Mouse (Mus musculus) thymus, adult 2 months (tissue): ENCODE results near the gene Tulp2.

ENCODE experiments used
- CTCF ChIP-seq: fragments of 200-500 bp; IDR thresholded peaks from 2 replicates; pipeline ENCODE4 v1.5.1; 2012; ENCODE audit warnings: mild to moderate bottlenecking, control low read depth, low read length, moderate library complexity, borderline replicate concordance; ENCODE audit not compliant: control insufficient read depth, poor library complexity, insufficient read depth; ENCODE audit errors: extremely low read depth
- POLR2A ChIP-seq: fragments of 200-500 bp; IDR thresholded peaks from 2 replicates; pipeline ENCODE4 v1.6.1; 2012; ENCODE audit warnings: mild to moderate bottlenecking, low read length, control low read depth, moderate library complexity; ENCODE audit not compliant: control insufficient read depth, poor library complexity, insufficient read depth; ENCODE audit errors: extremely low read depth

DNA sequence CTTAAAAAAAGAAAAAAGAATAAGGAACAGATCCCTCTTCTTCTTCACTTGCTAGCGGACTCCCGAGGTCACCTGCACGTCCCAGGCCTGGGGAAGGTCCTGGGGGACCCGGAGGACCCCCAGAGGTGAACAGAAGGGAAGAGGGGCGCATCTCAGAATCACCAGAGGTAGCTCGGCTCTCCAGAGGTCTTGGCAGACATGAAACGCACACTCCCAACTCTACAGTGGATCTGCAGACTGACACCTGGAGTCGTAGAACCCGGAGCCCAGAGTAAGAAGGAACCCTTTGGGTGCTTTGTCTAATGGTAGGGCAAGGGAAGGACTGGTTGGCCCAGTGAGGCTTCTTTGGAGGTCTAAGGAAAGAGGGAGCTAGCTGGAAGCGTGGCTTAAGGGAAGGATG is 55.9 kb downstream of the Tulp2 start:
- TF ChIP-seq POLR2A (no peak), CTCF (no peak)
